Mouse (Mus musculus) c-Kit-positive CD71-positive TER-119-positive erythroid progenitor cells, embryonic 14.5 days (primary cell): ENCODE measurements around the gene Gm49339.
"Not testable (repeated sequence)": the region's sequence is repeated elsewhere in the genome, so short reads cannot be mapped to it uniquely, and the experiment has no call there.

ENCODE experiments used
- DNase-seq: peaks from one replicate; pipeline ENCODE4 v3.0.0-alpha.2; 2013; ENCODE audit warnings: low spot score

Gene Gm49339

GRCm38 (mm10) chr10:51480397-51480796 is at the start of gene Gm49339, which contains the start of gene Lilr4b:
Gene Gm49339 (plus strand): TSS chr10:51480612.
Gene Lilr4b (plus strand): TSS chr10:51480632.
- not testable (repeated sequence) for DNase-seq

DNA sequence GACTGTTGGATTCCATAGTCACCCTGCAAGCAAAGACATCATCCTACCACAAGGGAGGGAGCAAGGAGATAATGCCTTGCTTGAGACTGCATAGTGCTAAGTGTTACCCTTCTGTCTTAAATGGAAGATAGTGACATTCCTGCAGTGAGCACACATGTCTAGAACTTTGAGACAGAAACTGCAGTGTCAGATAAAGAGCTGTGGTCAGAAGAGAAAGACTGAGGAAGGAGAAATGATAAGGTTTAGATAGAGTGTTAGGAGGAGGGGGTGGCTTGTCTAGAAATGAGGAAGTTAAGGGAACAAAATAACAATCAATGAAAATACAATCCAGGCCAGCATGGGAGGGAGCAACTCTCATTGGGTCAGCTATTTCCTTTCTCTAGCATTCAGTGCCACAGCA is 47.5 kb upstream of the Gm49339 start:
- no peak for DNase-seq

DNA sequence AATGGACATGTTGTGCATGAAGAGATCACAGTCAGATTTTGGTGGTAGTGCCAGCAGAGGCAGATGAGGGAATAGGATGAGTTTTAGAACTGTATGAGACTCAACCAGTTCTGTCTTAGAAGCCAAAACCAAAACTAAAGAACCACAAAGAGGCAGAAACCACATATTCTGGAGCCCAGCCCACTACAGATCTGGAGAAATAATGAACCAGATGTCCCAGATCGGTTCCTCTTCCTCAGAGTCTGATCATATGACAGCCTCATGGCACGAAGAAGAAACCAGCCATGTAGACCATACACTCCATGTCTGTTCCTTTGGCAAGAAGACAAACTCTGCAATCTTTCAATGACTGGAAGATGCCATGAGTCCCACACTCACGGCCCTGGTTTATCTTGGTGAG is 44.7 kb upstream of the Gm49339 start:
- no peak for DNase-seq

GRCm38 (mm10) chr10:51451610-51452009 is 28.8 kb upstream of the Gm49339 start:
- DNase-seq = no peak

GRCm38 (mm10) chr10:51453616-51454298 is 26.7 kb upstream of the Gm49339 start:
- DNase-seq = no peak

GRCm38 (mm10) chr10:51454365-51454764 is 26.0 kb upstream of the Gm49339 start:
- no peak for DNase-seq

DNA sequence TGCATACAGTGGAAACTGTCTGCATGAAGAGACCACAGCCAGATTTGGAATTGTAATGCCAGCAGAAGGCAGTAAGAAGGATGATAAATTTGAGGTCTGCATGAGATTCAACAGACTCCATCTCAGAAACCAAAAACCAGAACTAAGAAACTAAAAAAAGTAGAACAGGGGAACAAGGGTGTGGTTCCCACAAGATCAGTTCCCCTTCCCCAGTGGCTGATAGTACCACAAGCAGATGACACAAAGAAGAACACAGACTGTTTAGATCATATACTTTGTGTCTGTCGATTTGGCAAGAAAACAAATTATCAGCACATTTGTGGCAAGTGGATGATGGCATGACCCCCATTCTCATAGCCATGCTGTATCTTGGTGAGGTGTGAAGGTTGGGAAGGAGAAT is 24.6 kb upstream of the Gm49339 start:
- DNase-seq = no peak

GRCm38 (mm10) chr10:51456369-51456768 is 24.0 kb upstream of the Gm49339 start:
- DNase-seq = no peak

DNA sequence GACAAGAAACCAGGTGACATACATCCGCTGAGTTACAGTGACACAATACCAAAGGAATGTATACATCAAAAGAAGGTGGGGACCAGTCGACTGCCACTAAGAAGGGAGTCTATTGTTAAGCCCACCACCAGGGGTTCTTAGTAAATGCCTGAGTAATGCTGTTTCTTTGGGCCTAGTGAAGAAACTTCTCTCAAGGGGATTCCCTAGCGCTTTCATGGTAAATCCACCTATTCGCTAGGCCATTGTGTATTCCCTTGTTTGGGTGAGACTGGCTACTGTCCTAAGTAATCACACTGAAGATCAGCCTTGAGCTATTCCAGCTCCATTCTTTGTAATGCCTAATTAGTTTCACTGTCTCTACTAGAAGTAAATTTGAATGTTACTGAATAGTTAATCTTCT is 16.6 kb upstream of the Gm49339 start:
- DNase-seq = not testable (repeated sequence)

GRCm38 (mm10) chr10:51490691-51491090 is 10.3 kb downstream of the Gm49339 start, which contains the start of gene Lilrb4a:
Gene Lilrb4a (plus strand): TSS chr10:51490956.
- not testable (repeated sequence) for DNase-seq

DNA sequence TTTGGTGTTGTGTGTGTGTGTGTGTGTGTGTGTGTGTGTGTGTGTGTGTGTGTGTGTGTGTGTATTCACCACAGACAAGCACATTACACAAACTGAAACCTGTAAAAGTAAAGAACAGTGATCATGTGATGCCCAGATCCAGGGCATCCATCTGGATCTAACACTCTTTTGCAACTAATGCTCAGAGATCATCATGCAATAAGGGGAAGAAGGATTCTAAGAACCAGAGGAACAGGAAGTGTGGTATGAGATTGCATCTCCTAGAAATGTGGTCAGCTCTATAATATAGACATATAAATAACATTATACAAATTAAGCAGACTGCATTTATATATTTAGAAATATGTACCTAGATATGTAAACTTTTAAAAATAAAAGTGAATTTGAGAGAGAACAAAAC is 39.6 kb downstream of the Gm49339 start:
- no peak for DNase-seq

DNA sequence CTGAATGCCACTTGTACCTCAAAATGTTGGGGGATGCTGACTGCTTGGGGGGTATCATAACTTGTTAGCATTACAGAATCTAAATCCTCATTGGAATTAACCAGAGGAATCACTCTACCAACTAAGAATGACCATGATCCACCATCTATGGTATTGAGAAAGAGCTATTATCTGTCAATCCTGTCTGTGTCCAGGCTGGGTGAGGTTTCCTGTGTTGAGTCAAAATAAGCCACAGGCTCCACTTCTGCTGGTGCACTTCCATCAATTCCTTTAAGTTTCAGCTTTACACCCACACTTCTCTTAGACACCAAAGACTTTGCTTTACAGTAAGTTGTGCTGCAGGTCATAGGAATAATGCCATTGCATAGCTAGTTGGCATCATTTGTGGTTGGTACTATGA is 41.0 kb downstream of the Gm49339 start:
- DNase-seq = no peak

- no peak for DNase-seq
These were observed 45.7 kb downstream of the Gm49339 start for GRCm38 (mm10) chr10:51526090-51526489.

DNA sequence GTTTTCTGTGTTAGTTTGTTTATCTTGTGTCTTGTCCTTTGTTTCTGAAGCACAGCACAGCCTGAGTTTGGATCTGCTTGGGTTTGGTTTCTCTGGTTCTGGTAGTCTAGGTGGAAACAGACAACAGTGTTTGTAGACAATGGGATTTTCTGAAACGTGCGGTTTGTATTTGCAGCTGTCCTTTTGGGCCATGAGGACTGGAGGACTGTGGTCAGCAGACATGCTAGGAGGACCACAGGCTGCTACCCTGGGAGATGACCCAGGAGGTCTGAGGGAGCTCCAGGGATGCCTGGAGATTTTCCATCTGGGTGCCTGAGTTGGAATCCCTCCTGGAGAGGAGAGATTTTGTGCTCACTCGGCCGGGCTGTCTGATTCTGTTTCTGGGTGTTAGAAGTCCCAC is 46.2 kb downstream of the Gm49339 start:
- DNase-seq = no peak

DNA sequence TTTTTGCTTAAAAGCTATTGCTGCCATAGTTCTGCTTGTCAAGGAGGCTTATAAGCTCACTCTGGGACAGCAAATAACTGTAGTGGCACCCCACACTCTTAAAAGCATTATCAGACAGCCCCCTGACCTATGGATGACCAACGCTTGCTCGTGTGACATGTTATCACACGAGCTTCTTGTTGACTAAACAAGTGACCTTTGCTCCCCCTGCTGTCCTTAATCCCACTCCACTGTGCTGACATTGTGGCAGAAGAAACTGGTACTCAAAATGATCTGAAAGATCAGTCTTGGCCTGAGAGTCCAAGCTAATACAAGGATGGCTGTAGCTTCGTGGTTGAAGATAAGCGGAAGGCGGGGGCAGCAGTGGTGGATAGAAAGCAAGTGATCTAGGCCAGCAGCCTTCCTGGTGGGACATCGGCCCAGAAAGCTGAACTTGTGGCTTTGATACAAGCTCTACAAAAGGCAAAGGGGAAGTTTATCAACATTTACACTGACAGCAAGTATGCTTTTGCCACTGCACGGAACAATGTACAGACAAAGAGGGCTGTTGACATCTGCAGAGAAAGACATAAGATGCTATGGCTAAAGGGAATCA is 48.5 kb downstream of the Gm49339 start:
- no peak for DNase-seq

DNA sequence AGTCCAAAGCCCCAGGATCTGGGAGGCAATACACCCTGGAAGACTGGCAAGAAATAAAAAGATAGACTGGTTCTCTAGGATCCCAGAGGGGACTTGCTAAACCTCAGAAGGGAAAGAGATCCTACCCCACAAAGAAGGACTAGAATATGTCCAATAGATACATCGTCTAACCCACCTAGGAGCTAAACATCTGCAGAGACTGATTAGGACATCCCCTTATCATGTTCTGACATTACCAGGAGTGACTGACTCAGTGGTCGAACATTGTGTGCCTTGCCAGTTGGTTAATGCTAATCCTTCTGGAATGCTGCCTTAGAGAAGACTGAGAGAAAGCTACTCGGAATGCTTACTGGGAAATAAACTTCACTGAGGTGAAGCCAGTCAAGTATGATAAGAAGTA is 49.1 kb downstream of the Gm49339 start:
- no peak for DNase-seq

DNA sequence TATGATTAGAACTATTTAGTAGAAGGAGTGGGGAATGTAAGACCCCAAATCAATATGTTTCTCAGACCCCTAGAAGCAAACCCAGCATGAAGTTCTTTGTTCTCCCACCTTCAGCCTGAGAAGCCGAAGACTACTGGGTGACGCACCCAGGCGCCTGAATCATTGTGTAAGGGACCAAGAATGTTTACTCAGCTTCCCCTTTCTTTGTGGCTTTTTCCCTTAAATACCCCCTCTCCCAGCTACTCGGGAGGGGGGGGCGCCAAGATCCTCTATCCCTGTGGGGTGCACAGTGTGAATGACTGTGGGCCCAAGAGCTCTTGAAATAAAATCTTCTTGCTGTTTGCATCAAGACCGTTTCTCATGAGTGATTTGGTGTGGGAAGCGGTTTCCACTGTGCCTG is 50.4 kb downstream of the Gm49339 start:
- no peak for DNase-seq
